Mouse (Mus musculus) testis, adult 2 months (tissue): ENCODE measurements around the gene Megf6.

ENCODE experiments used
- CTCF ChIP-seq: fragments of 200-500 bp; IDR thresholded peaks from 2 replicates; pipeline ENCODE4 v1.5.1; 2012; ENCODE audit warnings: low read depth, mild to moderate bottlenecking, inconsistent platforms, low read length, moderate library complexity; ENCODE audit not compliant: control insufficient read depth, insufficient read depth, insufficient replicate concordance
- POLR2A ChIP-seq: fragments of 200-500 bp; IDR thresholded peaks from 2 replicates; pipeline ENCODE4 v1.6.1; 2012; ENCODE audit warnings: low read depth, mild to moderate bottlenecking, inconsistent platforms, low read length, moderate library complexity; ENCODE audit not compliant: control insufficient read depth

- TF ChIP-seq POLR2A (no peak), CTCF (0 out of 2 replicates have a peak, but pooled peaks have one; percentile 11)
Measured at GRCm38 (mm10) chr4:154240608-154241007, 70.1 kb downstream of the Megf6 start.
